In the genomic region with DNA sequence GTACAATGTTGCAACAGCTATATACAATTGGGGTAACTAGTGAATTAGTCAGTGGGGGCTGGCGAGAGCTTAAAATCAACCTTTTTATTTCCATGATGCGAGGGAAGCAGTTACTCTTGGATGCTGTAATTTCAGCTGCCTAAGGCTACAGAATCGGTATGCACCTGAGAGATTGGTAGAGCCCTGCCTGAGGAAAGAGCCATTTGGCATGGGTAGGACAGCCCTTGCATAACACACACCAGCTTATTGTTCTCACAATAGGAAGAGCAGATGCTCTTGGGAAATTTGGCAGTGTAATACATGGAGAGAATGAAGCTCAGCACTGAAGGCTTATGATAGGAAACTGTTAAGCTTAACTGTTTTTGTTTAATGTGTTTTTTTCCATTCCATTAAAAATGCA, we compare ENCODE assay signal across 21 mouse cellular contexts.
DNase-seq lines count a peak whose midpoint lies in the region; ATAC-seq and TF ChIP-seq lines count a peak whose summit lies in the region.
"Had no signal": no experiment of that assay in that cellular context is flagged by ENCODE, and none has a peak within 500 bp of the region (broad histone marks: within the 10 kb centered on the region; RNA-seq: fewer than 3 reads in every experiment).

No protein-coding gene starts in this region.

- TF ChIP-seq POLR2A in cerebellum, adult 2 months (IDR thresholded peaks at IDR 0.05; ENCODE audit: borderline replicate concordance, insufficient read depth, low read length) = no peak

- no peak for ATAC-seq in hindbrain, embryonic 13.5 days (ENCODE audit: low FRiP score)
- no peak for ATAC-seq in hindbrain, embryonic 16.5 days
- ATAC-seq: intestine, embryonic 16.5 days; midbrain, embryonic 13.5 days had no signal

- H3K9me3 ChIP-seq in hindbrain, embryonic 13.5 days = no peaks in the 10 kb centered on the region
- H3K9me3 ChIP-seq in hindbrain, embryonic 16.5 days (ENCODE audit: control insufficient read depth, low read length) = no peaks in the 10 kb centered on the region
- H3K9me3 ChIP-seq: hindbrain, embryonic 12.5 days; limb, embryonic 10.5 days; midbrain, embryonic 13.5 days had no signal

- H3K36me3 ChIP-seq in hindbrain, embryonic 13.5 days = no peaks in the 10 kb centered on the region
- H3K36me3 ChIP-seq in hindbrain, embryonic 16.5 days (ENCODE audit: control insufficient read depth, insufficient read depth, low read length) = no peaks in the 10 kb centered on the region
- H3K36me3 ChIP-seq: hindbrain, embryonic 12.5 days; limb, embryonic 10.5 days; midbrain, embryonic 13.5 days had no signal

- H3K27ac ChIP-seq in hindbrain, embryonic 13.5 days = 0 out of 2 replicates have a peak overlapping the region, but pooled peaks have one; percentile 23
- no peak overlapping the region for H3K27ac ChIP-seq in hindbrain, embryonic 16.5 days (ENCODE audit: low read depth, low read length)
- H3K27ac ChIP-seq in cerebellum, adult 2 months (ENCODE audit: insufficient read depth, low read length) = peak overlapping the region; percentile 80; the same call in 1 of the 2 replicates
- H3K27ac ChIP-seq: hindbrain, embryonic 12.5 days; kidney, postnatal 0 days; left cerebral cortex, adult 2 months; limb, embryonic 10.5 days; midbrain, embryonic 13.5 days had no signal

- 87% methylated on average over 3 of the region's 3 CpGs for WGBS in hindbrain, embryonic 13.5 days
- WGBS in hindbrain, embryonic 16.5 days = 86% methylated on average over 3 of the region's 3 CpGs
- 37% methylated on average over 3 of the region's 3 CpGs for WGBS in cerebellum, adult 2 months

- H3K27me3 ChIP-seq in hindbrain, embryonic 13.5 days = no peaks in the 10 kb centered on the region
- no peaks in the 10 kb centered on the region for H3K27me3 ChIP-seq in hindbrain, embryonic 16.5 days (replicated peaks; ENCODE audit: control insufficient read depth, insufficient read depth, low read length)
- no peaks in the 10 kb centered on the region for H3K27me3 ChIP-seq in cerebellum, adult 2 months (ENCODE audit: control insufficient read depth, insufficient read depth, low read length)
- H3K27me3 ChIP-seq: hindbrain, embryonic 12.5 days; midbrain, embryonic 13.5 days had no signal

- H3K9ac ChIP-seq in hindbrain, embryonic 13.5 days = no peak overlapping the region
- no peak overlapping the region for H3K9ac ChIP-seq in hindbrain, embryonic 16.5 days (ENCODE audit: low read depth, low read length)
- H3K9ac ChIP-seq: hindbrain, embryonic 12.5 days; midbrain, embryonic 13.5 days had no signal

- H3K4me3 ChIP-seq in hindbrain, embryonic 13.5 days = no peak overlapping the region
- H3K4me3 ChIP-seq in hindbrain, embryonic 16.5 days (ENCODE audit: low read length) = no peak overlapping the region
- no peak overlapping the region for H3K4me3 ChIP-seq in cerebellum, adult 2 months (replicated peaks; ENCODE audit: insufficient read depth, low read depth, low read length)
- H3K4me3 ChIP-seq: hindbrain, embryonic 12.5 days; left cerebral cortex, adult 2 months; limb, embryonic 10.5 days; midbrain, embryonic 13.5 days had no signal

- no peak overlapping the region for H3K4me2 ChIP-seq in hindbrain, embryonic 13.5 days
- no peak overlapping the region for H3K4me2 ChIP-seq in hindbrain, embryonic 16.5 days (ENCODE audit: low read length)
- H3K4me2 ChIP-seq: heart, embryonic 11.5 days; hindbrain, embryonic 12.5 days; midbrain, embryonic 13.5 days had no signal

- intact Hi-C loops in left cerebral cortex, postnatal 4 days (cut with DNase I) = no loop called here

- DNase-seq in cerebellum, adult 2 months = peak; percentile 68 to 90
- peak; percentile 67 to 69 for DNase-seq in cerebellum, postnatal 25 days
- DNase-seq in layer of hippocampus, adult 9-11 months = peak; percentile 73
- DNase-seq in gastrocnemius, adult 18-20 months (ENCODE audit: low spot score) = no peak
- no peak for DNase-seq in left cerebral cortex, postnatal 4 days
- no peak for DNase-seq in adrenal gland, postnatal 36 days
- DNase-seq: gastrocnemius, postnatal 36 days; heart, postnatal 10 days; lung, adult 18-20 months; lung, postnatal 14 days; right cerebral cortex, postnatal 14 days; thymus, adult 2 months had no signal

- TF ChIP-seq CTCF in cerebellum, adult 2 months (IDR thresholded peaks at IDR 0.05; ENCODE audit: borderline replicate concordance, insufficient read depth, low read depth, low read length) = no peak

- H3K4me1 ChIP-seq in hindbrain, embryonic 13.5 days (replicated peaks) = 0 out of 2 replicates have a peak, but pooled peaks cover 4% of the 10 kb centered on the region
- no peaks in the 10 kb centered on the region for H3K4me1 ChIP-seq in hindbrain, embryonic 16.5 days (ENCODE audit: control insufficient read depth, insufficient read depth, low read depth, low read length)
- H3K4me1 ChIP-seq in cerebellum, adult 2 months (ENCODE audit: control insufficient read depth, insufficient read depth, low read length) = peaks cover 2% of the 10 kb centered on the region; the same call in 1 of the 2 replicates
- H3K4me1 ChIP-seq: hindbrain, embryonic 12.5 days; limb, embryonic 10.5 days; midbrain, embryonic 13.5 days had no signal

Comparison
In these comparisons a context has a peak if more than half of its experiments do, and no peak if none do; other contexts are left out.
1. DNase-seq: peak in cerebellum, adult 2 months (2 of 2), cerebellum, postnatal 25 days (2 of 2) and layer of hippocampus, adult 9-11 months (single experiment); none in gastrocnemius, adult 18-20 months (single experiment), left cerebral cortex, postnatal 4 days (single experiment) and adrenal gland, postnatal 36 days (0 of 2).